Mouse (Mus musculus) G1E (cell line): ENCODE measurements around the gene Slc25a27.

Source experiments
- CTCF ChIP-seq: IDR thresholded peaks from 2 replicates; pipeline ENCODE4 v1.5.1; 2012; ENCODE audit warnings: low read depth, low read length, inconsistent platforms, mixed read lengths
- GATA1 ChIP-seq: IDR thresholded peaks from 2 replicates; pipeline ENCODE4 v1.6.1; 2012; ENCODE audit warnings: borderline replicate concordance, low read length, inconsistent platforms, mixed read lengths
- GATA2 ChIP-seq: IDR thresholded peaks from 2 replicates; pipeline ENCODE4 v1.6.1; 2012; ENCODE audit warnings: low read depth, low read length, inconsistent platforms, borderline replicate concordance
- POLR2AphosphoS5 ChIP-seq: IDR thresholded peaks from 2 replicates; pipeline ENCODE4 v1.6.1; 2012; ENCODE audit warnings: low read depth, low read length, inconsistent platforms; ENCODE audit not compliant: insufficient replicate concordance
- TAL1 ChIP-seq: conservative IDR thresholded peaks from 2 replicates; pipeline ENCODE4 v1.6.1; 2012; ENCODE audit warnings: low read depth, low read length, inconsistent platforms, mixed read lengths

DNA sequence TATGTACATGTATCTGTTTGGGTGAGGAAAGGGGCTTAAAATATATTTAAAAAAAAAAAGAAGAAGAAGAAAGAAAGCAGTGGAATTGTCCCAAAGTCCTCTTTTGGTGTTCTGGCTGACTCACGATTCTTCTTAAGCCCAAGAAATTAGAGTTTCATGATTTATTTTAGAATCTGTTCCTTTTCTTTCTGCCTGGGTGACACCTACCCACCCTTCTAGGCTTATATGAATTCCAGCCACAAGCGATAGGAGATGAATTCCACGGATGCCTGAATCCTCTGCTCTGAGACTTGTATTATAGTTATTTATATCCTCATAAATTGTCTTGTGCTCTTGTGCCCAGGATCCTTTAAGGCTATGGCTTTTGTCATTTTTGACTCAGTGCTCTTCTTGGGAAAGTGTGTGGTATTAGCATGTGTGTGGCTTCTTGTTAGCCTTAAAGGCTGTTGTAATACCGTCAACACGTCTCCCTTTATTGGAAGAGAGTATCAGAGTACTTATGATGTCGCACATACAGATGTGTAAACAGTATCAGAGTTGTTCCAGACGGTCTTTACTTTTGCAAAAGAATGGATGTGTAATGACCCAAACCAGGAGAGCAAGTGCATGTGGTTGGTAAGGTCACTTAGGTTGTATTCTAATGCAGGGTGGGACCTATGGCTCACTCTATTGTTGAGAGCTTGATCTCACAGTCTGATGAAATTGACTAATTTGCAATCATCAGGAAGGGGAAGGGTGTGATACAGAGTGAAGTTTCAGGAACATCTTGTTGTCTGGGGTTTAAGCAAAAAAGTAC lies 44.7 kb upstream of the Slc25a27 start:
- TF ChIP-seq CTCF (no peak), TAL1 (no peak), POLR2AphosphoS5 (no peak), GATA1 (no peak), GATA2 (no peak)
